Mouse (Mus musculus): ENCODE results near the gene Kif19a. TPM values are rescaled to one million over a fixed set of nuclear protein-coding genes. Genes with fewer than 3 reads are reported as not detected.
A peak's percentile ranks its signal among the peaks of the same experiment; 100 is the strongest.

Kif19a gene
- polyA plus RNA-seq (2015; fragmentation: Nextera tagmentation; extraction: Ambion mirVana) = 0.16 and 0.33 TPM in 2 replicates

- H3K36me3 ChIP-seq = no peaks in the 10 kb centered on the region
- H3K27ac ChIP-seq = no peak within 1 kb of the TSS
- H3K9me3 ChIP-seq (replicated peaks) = no peaks in the 10 kb centered on the region
- WGBS = 4% methylated on average over 46 of the region's 51 CpGs
- H3K4me1 ChIP-seq (replicated peaks) = peaks cover 12% of the 10 kb centered on the region
- H3K9ac ChIP-seq = peak within 1 kb of the TSS; percentile 48
- H3K27me3 ChIP-seq = peaks cover 57% of the 10 kb centered on the region
- peak; percentile 58 for ATAC-seq (replicated peaks; ENCODE audit: insufficient number of reproducible peaks, insufficient read depth, low FRiP score, low read depth)
- H3K4me2 ChIP-seq = peak within 1 kb of the TSS; percentile 94
- peak within 1 kb of the TSS; percentile 56 for H3K4me3 ChIP-seq
Observed at GRCm38 (mm10) chr11:114764820-114765818, at the start of gene Kif19a. Gene Kif19a (plus strand): TSS chr11:114765388.

DNA sequence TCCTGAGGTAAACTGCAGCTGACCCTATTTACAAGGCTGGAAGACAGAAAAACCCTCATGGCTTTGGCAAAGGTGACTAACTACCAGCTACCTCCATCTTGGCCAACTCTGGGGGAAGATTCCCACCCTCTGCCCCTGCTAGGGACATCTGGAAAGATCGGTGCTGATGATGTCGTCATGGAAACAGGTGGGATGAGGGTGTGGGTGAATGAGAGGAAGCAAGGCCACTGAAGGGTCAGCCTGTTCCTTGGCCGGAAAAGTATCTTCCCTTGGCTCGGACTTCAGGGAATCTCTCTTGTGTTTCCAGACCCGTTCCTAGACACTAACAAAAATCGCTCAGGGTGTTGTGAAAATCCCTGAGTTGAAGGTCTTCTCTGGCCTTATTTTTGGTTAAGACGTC, 49.7 kb upstream of the Kif19a start:
- Histone ChIP-seq H3K9me3 (replicated peaks) (no peaks in the 10 kb centered on the region), H3K4me3 (no peak overlapping the region), H3K36me3 (no peaks in the 10 kb centered on the region), H3K27ac (no peak overlapping the region), H3K27me3 (no peaks in the 10 kb centered on the region), H3K9ac (no peak overlapping the region), H3K4me1 (replicated peaks) (no peaks in the 10 kb centered on the region), H3K4me2 (no peak overlapping the region)
- WGBS = 69% methylated on average over 7 of the region's 7 CpGs
- ATAC-seq (replicated peaks; ENCODE audit: insufficient number of reproducible peaks, insufficient read depth, low FRiP score, low read depth) = no peak

DNA sequence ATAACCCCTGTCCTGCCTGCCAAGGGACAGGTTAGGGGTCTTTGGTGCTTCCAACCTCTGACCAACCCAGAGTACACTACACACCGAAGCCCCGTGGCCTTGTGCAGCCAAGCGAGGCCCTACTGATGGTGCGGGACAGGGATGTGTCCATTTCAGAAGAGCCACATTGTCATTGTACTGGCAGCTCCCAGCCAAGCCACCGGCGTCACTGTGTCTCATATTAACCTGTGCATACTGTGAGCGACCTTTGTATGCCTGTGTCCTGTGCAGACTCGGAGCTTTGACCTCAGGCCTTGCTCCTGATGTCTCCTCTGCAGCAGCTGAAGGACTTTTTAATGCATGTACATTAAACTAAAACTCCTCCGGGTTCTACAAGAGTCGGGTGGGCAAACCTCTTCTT, 44.7 kb upstream of the Kif19a start:
- Histone ChIP-seq H3K4me3 (no peak overlapping the region), H3K9me3 (replicated peaks) (no peaks in the 10 kb centered on the region), H3K27me3 (no peaks in the 10 kb centered on the region), H3K4me1 (replicated peaks) (peaks cover 7% of the 10 kb centered on the region), H3K27ac (no peak overlapping the region), H3K9ac (no peak overlapping the region), H3K36me3 (no peaks in the 10 kb centered on the region), H3K4me2 (no peak overlapping the region)
- WGBS = 83% methylated on average over 10 of the region's 10 CpGs
- no peak for ATAC-seq (replicated peaks; ENCODE audit: insufficient number of reproducible peaks, insufficient read depth, low FRiP score, low read depth)

DNA sequence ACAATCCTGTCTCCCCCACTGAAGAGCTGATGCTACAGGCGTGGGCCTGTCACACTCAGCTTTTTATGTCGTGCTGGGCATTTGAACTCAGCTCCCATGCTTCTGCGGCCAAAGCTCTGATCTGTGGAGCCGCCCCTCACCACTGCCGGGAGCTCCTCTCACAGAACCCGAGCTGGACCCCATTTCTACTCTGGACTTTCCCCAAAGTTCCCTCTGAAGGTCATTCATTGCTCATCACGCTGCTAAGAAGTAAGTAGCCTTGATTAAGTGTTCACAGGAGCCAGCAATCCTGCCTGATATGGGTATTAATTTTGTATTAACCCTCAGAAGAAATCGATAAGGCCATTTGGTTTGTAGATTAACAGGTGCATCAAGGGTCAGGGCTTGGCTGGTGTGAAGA, 42.8 kb upstream of the Kif19a start:
- Histone ChIP-seq H3K9me3 (replicated peaks) (no peaks in the 10 kb centered on the region), H3K36me3 (no peaks in the 10 kb centered on the region), H3K4me1 (replicated peaks) (peaks cover 14% of the 10 kb centered on the region), H3K27ac (no peak overlapping the region), H3K4me2 (no peak overlapping the region), H3K27me3 (no peaks in the 10 kb centered on the region), H3K4me3 (no peak overlapping the region), H3K9ac (no peak overlapping the region)
- WGBS = 71% methylated on average over 8 of the region's 8 CpGs
- no peak for ATAC-seq (replicated peaks; ENCODE audit: insufficient number of reproducible peaks, insufficient read depth, low FRiP score, low read depth)

DNA sequence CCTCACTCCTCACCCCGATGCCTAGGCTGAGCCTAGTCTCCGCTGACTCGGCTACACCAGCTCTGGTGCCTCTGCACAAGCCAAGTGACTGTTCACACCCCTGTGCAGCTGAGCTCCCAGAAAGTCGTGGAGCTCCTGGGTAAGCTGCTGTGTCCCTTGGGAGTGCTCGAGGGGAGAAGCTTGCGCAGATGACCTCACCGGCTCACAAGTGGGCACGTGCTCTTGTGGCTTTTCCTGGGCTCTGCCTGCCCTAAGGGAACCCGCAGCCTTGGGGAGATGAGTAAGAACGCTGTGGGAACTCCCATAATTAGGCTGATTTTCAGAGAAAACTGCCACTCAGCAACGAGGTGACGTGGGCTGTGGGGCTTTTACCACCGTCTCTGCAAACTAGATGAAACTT, 42.2 kb upstream of the Kif19a start:
- ATAC-seq (replicated peaks; ENCODE audit: insufficient number of reproducible peaks, insufficient read depth, low FRiP score, low read depth) = no peak
- Histone ChIP-seq H3K4me3 (no peak overlapping the region), H3K27ac (no peak overlapping the region), H3K4me1 (replicated peaks) (peaks cover 19% of the 10 kb centered on the region), H3K27me3 (no peaks in the 10 kb centered on the region), H3K4me2 (no peak overlapping the region), H3K36me3 (no peaks in the 10 kb centered on the region), H3K9ac (no peak overlapping the region), H3K9me3 (replicated peaks) (no peaks in the 10 kb centered on the region)
- 72% methylated on average over 13 of the region's 13 CpGs for WGBS

DNA sequence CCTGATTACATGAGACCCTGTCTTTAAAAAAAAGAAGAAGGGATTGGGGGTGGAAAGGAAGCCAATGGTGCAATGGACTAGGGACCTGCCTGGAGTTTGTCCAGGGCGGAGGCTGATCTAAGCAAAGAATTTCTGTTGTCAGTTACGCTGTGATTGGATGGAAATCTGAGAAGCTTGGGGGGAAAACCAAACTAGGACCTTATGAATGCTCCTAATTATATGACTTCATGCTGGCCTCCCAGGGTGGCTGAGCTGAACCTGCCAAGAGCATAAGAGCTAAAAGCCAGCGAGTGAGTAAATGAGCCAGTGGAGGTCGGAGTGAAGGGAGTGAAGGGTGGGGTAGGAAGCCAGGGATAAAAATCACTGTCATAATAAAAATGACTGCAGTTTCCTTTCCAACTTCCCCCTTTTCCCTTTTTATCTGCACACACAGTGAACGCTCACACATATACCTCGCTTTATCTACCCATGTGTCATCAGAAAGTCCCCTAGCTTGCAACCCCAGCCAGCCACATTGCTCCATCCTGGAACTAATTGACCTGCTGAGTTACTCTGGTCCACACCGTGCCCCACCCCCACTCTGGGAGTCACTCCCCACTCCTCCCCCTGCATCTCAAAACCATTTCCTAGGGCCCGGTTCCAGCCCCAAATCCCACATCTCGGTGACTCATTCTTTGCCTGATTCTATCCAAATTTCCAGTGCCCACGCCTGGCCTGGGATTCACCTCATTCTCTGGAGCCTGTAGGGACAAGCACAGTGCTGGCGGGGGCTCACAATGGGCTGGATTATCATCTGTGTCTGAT, 40.2 kb upstream of the Kif19a start:
- no peaks in the 10 kb centered on the region for H3K9me3 ChIP-seq (replicated peaks)
- H3K4me3 ChIP-seq = no peak overlapping the region
- no peaks in the 10 kb centered on the region for H3K27me3 ChIP-seq
- H3K36me3 ChIP-seq = no peaks in the 10 kb centered on the region
- H3K4me1 ChIP-seq (replicated peaks) = peaks cover 23% of the 10 kb centered on the region
- no peak for ATAC-seq (replicated peaks; ENCODE audit: insufficient number of reproducible peaks, insufficient read depth, low FRiP score, low read depth)
- H3K27ac ChIP-seq = peak overlapping the region; percentile 23
- H3K9ac ChIP-seq = no peak overlapping the region
- whole genome bisulfite sequencing = 47% methylated on average over 11 of the region's 11 CpGs
- H3K4me2 ChIP-seq = no peak overlapping the region

- no peaks in the 10 kb centered on the region for H3K9me3 ChIP-seq (replicated peaks)
- peak within 1 kb of the TSS; percentile 46 for H3K4me3 ChIP-seq
- no peak within 1 kb of the TSS for H3K9ac ChIP-seq
- H3K4me2 ChIP-seq = peak within 1 kb of the TSS; percentile 65
- ATAC-seq (replicated peaks; ENCODE audit: insufficient number of reproducible peaks, insufficient read depth, low FRiP score, low read depth) = peak; percentile 80
- 11% methylated on average over 34 of the region's 34 CpGs for WGBS
- peaks cover 23% of the 10 kb centered on the region for H3K4me1 ChIP-seq (replicated peaks)
- no peaks in the 10 kb centered on the region for H3K36me3 ChIP-seq
- H3K27me3 ChIP-seq = no peaks in the 10 kb centered on the region
- H3K27ac ChIP-seq = no peak within 1 kb of the TSS
Observed at GRCm38 (mm10) chr11:114726965-114727825, 38.0 kb upstream of the Kif19a start, which contains the start of gene Dnaic2. Gene Dnaic2 (plus strand): TSS chr11:114727408.

DNA sequence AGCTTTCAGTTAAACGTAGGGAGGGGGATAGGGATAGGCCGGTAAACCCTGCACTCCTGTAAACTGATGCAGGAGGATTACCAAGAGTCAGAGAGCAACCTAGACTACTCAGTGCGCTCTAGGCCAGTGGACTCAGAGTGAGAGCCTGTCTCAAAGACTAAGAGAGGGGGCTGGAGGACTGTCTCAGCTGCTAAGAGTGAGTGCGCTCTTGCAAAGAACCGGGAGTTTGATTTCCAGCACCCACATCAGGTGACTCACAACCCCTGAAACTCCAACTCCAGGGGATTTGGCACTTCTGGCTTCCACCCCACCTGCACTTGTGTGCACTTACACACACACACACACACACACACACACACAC, 37.4 kb upstream of the Kif19a start:
- no peak overlapping the region for H3K9ac ChIP-seq
- ATAC-seq (replicated peaks; ENCODE audit: insufficient number of reproducible peaks, insufficient read depth, low FRiP score, low read depth) = no peak

DNA sequence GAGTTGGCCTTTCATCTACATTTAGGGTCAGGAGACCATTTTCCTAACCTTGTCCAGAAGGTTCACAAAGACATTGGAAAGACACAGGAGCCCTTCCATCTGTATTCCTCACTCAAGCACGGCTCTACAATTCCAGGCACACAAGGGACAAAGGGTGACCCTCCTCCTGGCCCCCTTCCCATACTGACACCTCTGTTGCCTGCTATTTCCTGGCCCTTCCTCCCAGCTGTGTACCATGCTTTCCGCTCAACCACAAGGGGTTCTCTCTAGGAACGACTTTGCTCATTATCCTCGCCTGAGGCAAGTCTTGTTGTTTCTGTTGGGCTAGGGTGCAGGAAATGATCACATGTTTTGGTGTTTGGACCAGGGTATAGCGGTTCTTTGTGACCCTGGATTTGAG, 36.9 kb upstream of the Kif19a start:
- no peaks in the 10 kb centered on the region for H3K36me3 ChIP-seq
- peaks cover 23% of the 10 kb centered on the region for H3K4me1 ChIP-seq (replicated peaks)
- H3K4me3 ChIP-seq = no peak overlapping the region
- WGBS = 40% methylated on average over 5 of the region's 5 CpGs
- H3K9ac ChIP-seq = no peak overlapping the region
- H3K27ac ChIP-seq = no peak overlapping the region
- ATAC-seq (replicated peaks; ENCODE audit: insufficient number of reproducible peaks, insufficient read depth, low FRiP score, low read depth) = no peak
- H3K4me2 ChIP-seq = no peak overlapping the region
- no peaks in the 10 kb centered on the region for H3K9me3 ChIP-seq (replicated peaks)
- H3K27me3 ChIP-seq = peaks cover 4% of the 10 kb centered on the region; the same call in 1 of the 2 replicates

More for the DNA sequence above, 37.4 kb upstream of the Kif19a start:
- peak overlapping the region; percentile 46 for H3K4me3 ChIP-seq
- no peaks in the 10 kb centered on the region for H3K9me3 ChIP-seq (replicated peaks)
- H3K27ac ChIP-seq = no peak overlapping the region
- H3K27me3 ChIP-seq = peaks cover under 1% of the 10 kb centered on the region; the same call in 1 of the 2 replicates
- no peaks in the 10 kb centered on the region for H3K36me3 ChIP-seq
- H3K4me1 ChIP-seq (replicated peaks) = peaks cover 23% of the 10 kb centered on the region
- 47% methylated on average over 5 of the region's 5 CpGs for WGBS
- peak overlapping the region; percentile 65 for H3K4me2 ChIP-seq

DNA sequence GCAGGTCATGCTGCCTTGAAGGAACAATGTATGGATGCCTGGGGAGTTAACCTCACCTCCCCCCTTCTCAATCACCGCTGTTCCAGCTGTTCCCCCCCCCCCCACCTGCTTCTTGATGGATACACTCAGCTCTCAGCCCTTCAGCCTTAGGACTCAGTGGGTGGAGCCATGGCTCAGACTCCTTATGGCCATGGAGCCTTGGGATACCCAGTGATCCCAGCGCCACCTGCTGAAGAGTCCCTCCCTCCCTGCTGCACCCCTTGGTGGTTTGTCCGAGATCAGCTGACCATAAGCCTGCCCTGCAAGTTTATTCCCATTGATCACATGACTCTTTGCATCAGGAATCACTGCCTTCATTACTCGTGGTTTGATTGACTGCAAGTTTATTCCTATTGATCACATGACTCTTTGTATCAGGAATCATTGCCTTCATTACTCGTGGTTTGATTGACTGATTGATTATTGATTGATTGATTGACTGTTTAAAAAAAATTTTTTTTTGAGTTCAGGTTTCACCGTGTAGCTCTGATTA, 35.3 kb upstream of the Kif19a start:
- H3K27ac ChIP-seq = no peak overlapping the region
- 49% methylated on average over 5 of the region's 6 CpGs for WGBS
- no peak overlapping the region for H3K4me2 ChIP-seq
- no peaks in the 10 kb centered on the region for H3K9me3 ChIP-seq (replicated peaks)
- no peaks in the 10 kb centered on the region for H3K36me3 ChIP-seq
- H3K4me1 ChIP-seq (replicated peaks) = peaks cover 21% of the 10 kb centered on the region
- peaks cover 4% of the 10 kb centered on the region; the same call in 1 of the 2 replicates for H3K27me3 ChIP-seq
- H3K9ac ChIP-seq = no peak overlapping the region
- no peak overlapping the region for H3K4me3 ChIP-seq
- no peak for ATAC-seq (replicated peaks; ENCODE audit: insufficient number of reproducible peaks, insufficient read depth, low FRiP score, low read depth)
